ENCODE assay signal across 21 mouse cellular contexts in genomic region chr2:179148194-179148593, GRCm38 (mm10).
DNase-seq lines count a peak whose midpoint lies in the region; ATAC-seq and TF ChIP-seq lines count a peak whose summit lies in the region.
"Had no signal": no experiment of that assay in that cellular context is flagged by ENCODE, and none has a peak within 500 bp of the region (broad histone marks: within the 10 kb centered on the region; RNA-seq: fewer than 3 reads in every experiment).

No protein-coding gene starts in this region.

- H3K27ac ChIP-seq in midbrain, embryonic 12.5 days (replicated peaks): no peak overlapping the region
- no peak overlapping the region for H3K27ac ChIP-seq in midbrain, postnatal 0 days (ENCODE audit: low read depth, low read length)
- H3K27ac ChIP-seq: forebrain, embryonic 15.5 days; heart, embryonic 10.5 days; hindbrain, embryonic 12.5 days had no signal

- H3K4me2 ChIP-seq in midbrain, embryonic 12.5 days (replicated peaks): no peak overlapping the region
- H3K4me2 ChIP-seq in midbrain, postnatal 0 days (ENCODE audit: low read depth, low read length, poor library complexity, severe bottlenecking): no peak overlapping the region
- H3K4me2 ChIP-seq: forebrain, embryonic 15.5 days; hindbrain, embryonic 12.5 days had no signal

- no peak overlapping the region for H3K4me3 ChIP-seq in midbrain, embryonic 12.5 days
- no peak overlapping the region for H3K4me3 ChIP-seq in midbrain, postnatal 0 days (ENCODE audit: low read depth, low read length)
- H3K4me3 ChIP-seq: forebrain, embryonic 15.5 days; heart, embryonic 10.5 days; hindbrain, embryonic 12.5 days had no signal

- TF ChIP-seq CTCF in midbrain, postnatal 0 days (IDR thresholded peaks at IDR 0.05): no peak

- no peak overlapping the region for H3K9ac ChIP-seq in midbrain, embryonic 12.5 days (replicated peaks)
- H3K9ac ChIP-seq in midbrain, postnatal 0 days (replicated peaks; ENCODE audit: low read length, poor library complexity, severe bottlenecking): no peak overlapping the region
- H3K9ac ChIP-seq: forebrain, embryonic 15.5 days; hindbrain, embryonic 12.5 days had no signal

- ATAC-seq in midbrain, embryonic 12.5 days (ENCODE audit: low FRiP score, low read depth): 0 out of 2 replicates have a peak, but pooled peaks have one; percentile 54
- ATAC-seq in midbrain, postnatal 0 days (ENCODE audit: low FRiP score): no peak
- ATAC-seq: CD4-positive, CD25-positive, alpha-beta regulatory T cell, adult 4 months; forebrain, embryonic 15.5 days had no signal

- no peaks in the 10 kb centered on the region for H3K36me3 ChIP-seq in midbrain, embryonic 12.5 days
- no peaks in the 10 kb centered on the region for H3K36me3 ChIP-seq in midbrain, postnatal 0 days (ENCODE audit: insufficient read depth, low read length)
- H3K36me3 ChIP-seq: forebrain, embryonic 15.5 days; G1E; heart, embryonic 10.5 days; hindbrain, embryonic 12.5 days had no signal

- peak; percentile 1 for DNase-seq in embryo, embryonic 10.5 days (ENCODE audit: low spot score)
- no peak for DNase-seq in embryo, embryonic 11 days
- DNase-seq in midbrain, postnatal 0 days (ENCODE audit: low spot score): no peak
- DNase-seq in retina, postnatal 7 days (ENCODE audit: low read depth, low spot score): peak; percentile 44
- no peak for DNase-seq in layer of hippocampus, adult 9-10 months (ENCODE audit: low spot score)
- DNase-seq in cerebellum, postnatal 25 days: no peak
- DNase-seq: adrenal gland, adult 8-10 months; adrenal gland, postnatal 36 days; B cell, adult 2 months; cerebellum, adult 11 months; cerebellum, adult 8-10 months; gastrocnemius, postnatal 10 days; heart, adult 18-20 months; heart, postnatal 10 days; heart, postnatal 4 days had no signal

- no peaks in the 10 kb centered on the region for H3K9me3 ChIP-seq in midbrain, embryonic 12.5 days
- no peaks in the 10 kb centered on the region for H3K9me3 ChIP-seq in midbrain, postnatal 0 days (ENCODE audit: low read length)
- H3K9me3 ChIP-seq: forebrain, embryonic 15.5 days; heart, embryonic 10.5 days; hindbrain, embryonic 12.5 days had no signal

- H3K4me1 ChIP-seq in midbrain, embryonic 12.5 days: 0 out of 2 replicates have a peak, but pooled peaks cover 4% of the 10 kb centered on the region
- H3K4me1 ChIP-seq in midbrain, postnatal 0 days (ENCODE audit: insufficient read depth, low read length): no peaks in the 10 kb centered on the region
- H3K4me1 ChIP-seq: heart, embryonic 10.5 days; hindbrain, embryonic 12.5 days had no signal

- 29% methylated on average over 5 of the region's 5 CpGs for WGBS in midbrain, embryonic 12.5 days
- WGBS in midbrain, postnatal 0 days: 40% methylated on average over 5 of the region's 5 CpGs

- H3K27me3 ChIP-seq in midbrain, embryonic 12.5 days: peaks cover 13% of the 10 kb centered on the region; the same call in 1 of the 2 replicates
- no peaks in the 10 kb centered on the region for H3K27me3 ChIP-seq in midbrain, postnatal 0 days (ENCODE audit: insufficient read depth, low read length)
- H3K27me3 ChIP-seq: forebrain, embryonic 15.5 days had no signal

Comparison
In these comparisons a context has a peak if more than half of its experiments do, and no peak if none do; other contexts are left out.
1. DNase-seq: peak in embryo, embryonic 10.5 days (single experiment) and retina, postnatal 7 days (single experiment); none in embryo, embryonic 11 days (single experiment), midbrain, postnatal 0 days (single experiment), layer of hippocampus, adult 9-10 months (single experiment) and cerebellum, postnatal 25 days (0 of 2).